Mouse (Mus musculus) induced T-regulatory cell, adult 2 months (primary cell): Measurements from ENCODE around the gene Tmco4.

Experiments used
- DNase-seq: peaks from one replicate; pipeline ENCODE4 v3.0.0-alpha.2; 2012; ENCODE audit warnings: low read depth

Tmco4 gene

DNA sequence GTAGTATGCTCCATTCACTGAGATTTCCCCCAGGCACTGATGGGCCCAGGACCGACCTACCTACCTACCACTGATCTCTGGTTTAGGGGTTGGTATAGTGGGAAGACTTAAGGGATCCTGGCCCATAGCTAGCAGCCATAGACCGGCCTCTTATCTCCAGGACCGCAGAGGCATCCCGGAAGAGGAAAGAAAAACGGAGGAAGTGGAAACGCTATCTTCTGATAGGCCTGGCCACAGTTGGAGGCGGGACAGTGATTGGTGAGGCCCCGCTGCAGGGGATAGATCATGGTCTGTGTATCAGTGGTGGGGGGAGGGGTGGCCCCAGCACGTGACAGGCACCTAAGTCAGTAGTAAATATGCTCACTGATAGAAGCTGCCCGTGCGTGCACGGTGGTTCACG lies 46.7 kb downstream of the Tmco4 start:
- DNase-seq, result no peak

- DNase-seq, result no peak
These were observed 47.7 kb downstream of the Tmco4 start for GRCm38 (mm10) chr4:139020385-139020784.

GRCm38 (mm10) chr4:139024379-139024778 lies 51.7 kb downstream of the Tmco4 start:
- no peak for DNase-seq

DNA sequence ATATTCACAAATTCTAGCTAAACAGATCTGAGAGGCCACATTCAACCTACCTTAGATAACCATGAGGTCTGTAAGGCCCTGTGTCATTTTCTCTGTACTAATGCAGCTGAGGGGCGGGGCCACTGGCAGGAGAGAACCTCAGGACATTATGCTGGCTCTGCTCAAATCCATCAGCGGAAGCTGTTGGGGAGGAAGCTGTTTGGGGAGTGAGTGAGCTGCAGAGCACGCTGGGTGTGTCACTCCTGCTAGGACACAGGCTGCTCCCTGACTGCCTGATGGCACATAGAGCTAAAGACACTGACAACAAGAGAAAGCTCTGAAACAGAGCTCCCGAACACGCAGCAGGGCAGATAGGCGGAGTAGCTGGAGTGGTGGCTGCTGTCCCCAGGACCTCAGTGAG lies 58.0 kb downstream of the Tmco4 start:
- no peak for DNase-seq

GRCm38 (mm10) chr4:139032521-139032920 lies 59.8 kb downstream of the Tmco4 start:
- no peak for DNase-seq

DNA sequence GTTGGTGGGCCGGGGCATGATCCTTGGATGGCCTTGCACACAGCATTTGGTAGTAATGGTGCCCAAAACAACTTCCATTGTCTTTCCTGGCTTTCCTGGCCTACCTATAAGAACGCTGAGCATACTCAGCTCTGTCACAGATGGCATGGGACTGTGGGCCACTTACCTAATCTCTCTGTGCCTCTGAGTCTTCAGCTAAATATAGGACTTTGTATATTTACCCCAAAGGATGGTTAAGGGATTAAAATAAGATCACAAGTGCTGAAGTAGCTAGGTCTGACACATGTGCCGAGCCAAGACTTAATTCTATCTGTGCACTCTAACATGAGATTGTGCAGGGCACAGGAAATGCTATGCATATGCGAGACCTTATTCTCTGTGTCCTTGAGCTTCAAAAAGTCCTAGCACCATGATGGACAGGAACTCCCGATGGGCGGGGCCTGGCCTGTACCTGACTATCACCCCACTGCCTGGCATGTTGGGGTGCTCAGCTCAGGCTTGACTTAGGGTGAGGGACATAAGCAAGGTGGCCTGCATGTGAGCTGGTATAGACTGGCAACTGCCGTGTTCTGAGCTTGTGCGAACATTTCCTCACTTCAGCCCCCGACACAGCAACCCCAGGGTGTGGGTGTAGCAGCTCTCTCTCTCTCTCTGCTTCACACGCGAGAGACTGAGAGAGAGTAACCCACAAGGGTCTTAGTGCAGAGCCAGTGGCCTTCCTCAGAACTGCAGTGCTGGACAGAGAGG lies 60.7 kb downstream of the Tmco4 start:
- no peak for DNase-seq

DNA sequence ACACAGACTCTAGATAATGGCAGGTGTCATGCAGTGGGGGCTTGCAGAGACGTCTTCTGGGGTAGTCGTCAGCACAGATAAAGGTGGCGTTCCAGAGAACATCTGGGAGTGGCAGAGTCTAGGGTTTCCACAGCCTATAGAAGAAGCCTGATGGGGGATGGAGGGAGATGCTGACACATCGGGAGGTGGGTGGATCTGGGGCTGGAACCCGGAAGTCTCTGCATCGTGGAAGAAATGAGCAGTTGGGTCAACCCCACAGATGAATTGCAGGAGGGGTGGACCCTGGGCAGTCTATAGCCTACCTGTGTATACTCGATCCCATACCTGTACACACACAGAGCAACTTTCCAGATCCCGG lies 61.3 kb downstream of the Tmco4 start:
- no peak for DNase-seq

- DNase-seq, result no peak
These were observed 61.9 kb downstream of the Tmco4 start for GRCm38 (mm10) chr4:139034540-139034939.

GRCm38 (mm10) chr4:139034942-139035341 lies 62.3 kb downstream of the Tmco4 start:
- DNase-seq, result no peak

- DNase-seq, result no peak
These were observed 63.1 kb downstream of the Tmco4 start for GRCm38 (mm10) chr4:139035799-139036198.

- no peak for DNase-seq
These were observed 65.3 kb downstream of the Tmco4 start for GRCm38 (mm10) chr4:139037795-139038607.

DNA sequence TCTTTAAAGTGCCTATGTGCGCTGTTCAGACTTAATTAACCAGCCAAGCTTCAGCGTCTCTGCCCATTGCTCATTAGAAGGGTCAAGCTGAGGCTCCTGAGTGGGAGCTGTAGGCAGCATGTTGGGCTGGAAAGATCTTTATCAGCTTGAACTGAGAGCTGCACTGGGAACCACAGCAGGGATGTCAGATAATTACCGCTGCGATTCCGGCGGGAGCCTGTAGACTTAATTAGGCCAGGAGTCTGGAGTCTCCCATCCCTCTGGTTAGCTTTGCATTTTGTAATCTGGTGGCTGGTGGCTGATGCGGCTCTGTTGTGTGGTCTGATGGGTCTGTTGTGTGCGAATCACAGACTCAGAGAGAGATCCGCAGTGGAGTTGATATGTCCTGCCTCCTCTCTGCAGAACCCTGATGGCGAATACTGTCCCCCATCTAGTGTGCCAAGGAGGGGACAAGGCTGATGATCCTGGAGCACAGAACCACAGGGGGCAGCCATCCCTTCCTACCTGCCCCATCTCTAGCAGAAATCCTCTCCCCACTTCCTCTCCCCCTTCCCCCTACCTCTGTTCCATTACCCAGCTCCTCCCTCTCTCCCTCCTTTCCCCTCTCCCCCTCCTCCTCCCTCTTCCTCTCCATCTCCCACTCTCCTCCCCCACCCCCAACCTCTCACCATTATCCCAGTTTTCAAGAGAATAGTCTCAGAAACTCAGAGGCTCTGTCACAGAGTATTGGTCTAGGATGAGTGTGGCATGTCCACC lies 67.6 kb downstream of the Tmco4 start:
- DNase-seq, result no peak

GRCm38 (mm10) chr4:139042611-139043010 lies 69.9 kb downstream of the Tmco4 start:
- no peak for DNase-seq

GRCm38 (mm10) chr4:139043600-139043999 lies 70.9 kb downstream of the Tmco4 start:
- DNase-seq, result no peak

DNA sequence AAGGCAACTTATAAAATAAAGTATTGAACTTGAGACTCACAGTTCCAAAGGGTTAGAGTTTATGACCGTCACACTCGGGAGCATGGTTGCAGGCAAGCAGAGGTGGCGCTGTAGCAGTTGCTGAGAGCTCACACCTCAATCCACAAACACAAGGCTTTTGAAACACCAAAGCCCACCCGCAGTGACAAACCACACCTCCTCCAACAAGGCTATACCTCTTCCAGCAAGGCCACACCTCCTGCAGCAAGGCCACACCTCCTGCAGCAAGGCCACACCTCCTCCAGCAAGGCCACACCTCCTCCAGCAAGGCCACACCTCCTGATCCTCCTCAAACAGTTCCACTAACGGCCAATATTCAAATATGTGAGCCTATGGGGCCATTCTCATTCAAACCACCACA lies 71.9 kb downstream of the Tmco4 start:
- DNase-seq, result no peak

DNA sequence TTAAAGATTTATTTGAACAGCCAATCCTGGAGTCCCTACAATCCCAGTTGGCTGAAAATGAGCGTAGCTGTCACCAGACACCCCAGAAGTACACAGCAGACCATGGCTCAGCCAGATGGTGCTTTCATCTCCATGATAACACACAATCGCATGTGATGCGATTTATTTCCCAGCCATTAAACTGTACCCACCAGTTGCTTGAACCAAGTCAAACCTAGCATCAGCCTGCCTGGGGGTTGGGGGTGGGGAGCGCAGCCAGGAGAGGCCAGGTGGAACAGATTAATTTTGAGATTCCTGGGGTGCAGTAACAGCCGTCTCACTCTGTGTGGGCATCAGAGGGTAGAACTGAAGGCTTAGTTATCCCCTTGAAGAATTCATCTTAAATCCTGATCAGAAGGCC lies 73.7 kb downstream of the Tmco4 start:
- DNase-seq, result no peak

DNA sequence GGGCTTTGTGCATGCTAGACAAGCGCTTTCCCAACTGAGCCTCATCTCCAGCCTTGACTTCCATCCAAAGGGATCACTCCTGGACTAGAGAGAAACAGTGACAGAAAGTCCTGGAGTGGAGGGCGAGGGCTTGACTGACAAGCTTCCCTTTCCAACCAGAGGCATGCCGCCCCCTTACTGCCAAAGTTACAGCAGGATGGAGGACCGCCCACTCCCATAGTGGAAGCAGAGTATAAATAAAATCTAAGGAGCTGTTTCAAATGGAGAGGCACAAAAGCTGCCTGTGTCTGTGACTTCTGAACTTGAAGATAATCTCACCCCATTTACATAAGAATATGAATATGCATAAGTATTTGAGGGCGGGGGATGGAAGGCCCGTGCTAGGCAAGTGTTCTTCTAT lies 75.8 kb downstream of the Tmco4 start:
- DNase-seq, result no peak

- no peak for DNase-seq
These were observed 80.1 kb downstream of the Tmco4 start for GRCm38 (mm10) chr4:139052796-139053195.

DNA sequence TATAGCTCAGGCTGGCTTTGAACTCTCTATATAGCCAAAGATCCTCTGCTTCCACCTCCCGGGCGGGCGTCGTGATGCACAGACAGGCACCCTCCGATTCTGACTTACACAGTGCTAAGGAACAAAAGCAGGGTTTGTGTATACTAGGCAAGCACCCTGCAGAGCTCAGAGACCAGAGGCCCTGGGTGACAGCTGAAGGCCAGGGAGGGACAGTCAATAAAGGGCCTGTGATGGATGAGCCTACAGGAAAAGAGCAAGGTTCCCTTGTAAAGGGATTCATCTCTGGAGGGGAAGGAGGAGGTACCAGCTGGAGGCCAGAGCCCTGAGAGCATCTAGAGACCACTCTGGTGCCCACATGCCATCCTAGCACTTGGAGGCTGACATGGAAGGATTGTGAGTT lies 80.7 kb downstream of the Tmco4 start:
- no peak for DNase-seq

- no peak for DNase-seq
These were observed 81.7 kb downstream of the Tmco4 start for GRCm38 (mm10) chr4:139054300-139054923.

DNA sequence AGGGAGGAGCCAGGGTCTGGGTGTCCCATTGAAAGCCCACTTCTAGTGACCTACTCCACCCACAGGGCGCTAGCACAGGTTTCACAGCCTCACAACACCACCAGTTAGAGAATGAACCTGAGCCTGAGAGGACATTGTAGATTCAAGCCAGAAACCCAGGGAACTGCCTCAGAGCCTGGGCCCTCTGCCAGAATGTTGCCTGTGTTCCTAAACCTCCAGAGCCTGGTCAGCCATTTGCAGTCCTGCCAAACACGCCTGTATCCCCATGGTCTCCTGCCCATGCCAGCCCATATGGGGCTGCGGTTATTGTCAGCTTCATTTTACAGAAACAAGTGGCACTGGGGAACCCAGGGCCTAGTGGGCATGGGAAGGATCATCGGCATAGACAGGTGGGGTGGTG lies 82.6 kb downstream of the Tmco4 start:
- no peak for DNase-seq

- DNase-seq, result no peak
These were observed 83.1 kb downstream of the Tmco4 start for GRCm38 (mm10) chr4:139055744-139056143.
